Mouse (Mus musculus) ES-E14 (cell line): Measurements from ENCODE around the gene Itga1. TPM values are rescaled to one million over a fixed set of nuclear protein-coding genes. Genes with fewer than 3 reads are reported as not detected.

ENCODE experiments used
- DNase-seq: peaks from one replicate; pipeline ENCODE4 v3.0.0-alpha.2; 2013; ENCODE audit warnings: low read depth, low spot score
- H3K27ac ChIP-seq: 2 replicates; pipeline ENCODE4 v1.5.1; 2012; ENCODE audit warnings: low read depth, mild to moderate bottlenecking, low read length, moderate library complexity, mixed read lengths; ENCODE audit not compliant: poor library complexity, insufficient read depth, severe bottlenecking
- H3K36me3 ChIP-seq: 2 replicates; pipeline ENCODE4 v1.6.1; 2012; ENCODE audit warnings: mild to moderate bottlenecking, low read length, moderate library complexity, mixed read lengths; ENCODE audit not compliant: control insufficient read depth, poor library complexity, insufficient read depth, severe bottlenecking
- H3K4me1 ChIP-seq, 2 experiments: fragments of 150-350 bp in 1 of 2; sonication (generic) in 1 of 2; 2 replicates each; pipeline ENCODE4 v1.6.1; 2012; ENCODE audit warnings: low read length in 2 of 2, mild to moderate bottlenecking in 1 of 2, mixed read lengths in 1 of 2; ENCODE audit not compliant: control insufficient read depth in 2 of 2, insufficient read depth in 2 of 2, poor library complexity in 1 of 2
- H3K4me3 ChIP-seq, 2 experiments: fragments of 150-350 bp in 1 of 2; sonication (generic) in 1 of 2; 2 replicates each; pipeline ENCODE4 v1.5.1; 2012; ENCODE audit warnings: low read length in 2 of 2, low read depth in 1 of 2, mild to moderate bottlenecking in 1 of 2, mixed read lengths in 1 of 2; ENCODE audit not compliant: insufficient read depth in 1 of 2, poor library complexity in 1 of 2, severe bottlenecking in 1 of 2
- H3K9ac ChIP-seq: 2 replicates; pipeline ENCODE4 v1.6.1; 2012; ENCODE audit warnings: low read depth, mild to moderate bottlenecking, low read length, mixed read lengths; ENCODE audit not compliant: poor library complexity, insufficient read depth, severe bottlenecking
- H3K9me3 ChIP-seq: fragments of 150-350 bp; sonication (generic); 2 replicates; pipeline ENCODE4 v1.6.1; 2012; ENCODE audit warnings: low read depth, mild to moderate bottlenecking, low read length; ENCODE audit not compliant: control insufficient read depth, insufficient read depth
- CHD2 ChIP-seq: IDR thresholded peaks from 2 replicates; pipeline ENCODE4 v1.6.1; 2014; ENCODE audit warnings: mild to moderate bottlenecking, low read depth, low read length, inconsistent platforms
- HCFC1 ChIP-seq: IDR thresholded peaks from 2 replicates; pipeline ENCODE4 v1.6.1; 2012; ENCODE audit warnings: low read length, inconsistent platforms, borderline replicate concordance; ENCODE audit not compliant: insufficient read depth
- MAFK ChIP-seq: IDR thresholded peaks from 2 replicates; pipeline ENCODE4 v1.6.1; 2014; ENCODE audit warnings: mild to moderate bottlenecking, low read depth, low read length, inconsistent platforms; ENCODE audit not compliant: insufficient read depth
- ZC3H11A ChIP-seq: IDR thresholded peaks from 2 replicates; pipeline ENCODE4 v1.6.1; 2012; ENCODE audit warnings: low read depth, mild to moderate bottlenecking, inconsistent platforms, low read length, borderline replicate concordance
- ZNF384 ChIP-seq: IDR thresholded peaks from 2 replicates; pipeline ENCODE4 v1.6.1; 2012; ENCODE audit warnings: low read depth, low read length, inconsistent platforms
- in situ Hi-C, 2 experiments: fragments of 600-800 bp; cut with MboI; formaldehyde crosslinking; loops; one replicate each; pipeline ENCODE4 v1.15.1; 2025; ENCODE audit warnings: low sequenced_read_pairs in 2 of 2, inconsistent platforms in 1 of 2; ENCODE audit not compliant: unreplicated experiment in 2 of 2
- total RNA-seq: library from RNA; depleted of rRNA; stranded (reverse); fragments of 300-350 nt; gene quantifications from 2 replicates; pipeline ENCODE4 v1.2.3, GENCODE M21; 2012

Itga1 gene
- total RNA-seq, 1 experiment: 2.0 TPM

GRCm38 (mm10) chr13:115054783-115055182 is 47.0 kb downstream of the Itga1 start:
- Histone ChIP-seq H3K9me3 (no peaks in the 10 kb centered on the region), H3K9ac (no peak overlapping the region), H3K27ac (no peak overlapping the region), H3K36me3 (no peaks in the 10 kb centered on the region), H3K4me1 (no peaks in the 10 kb centered on the region), H3K4me3 (no peak overlapping the region)
- no peak for DNase-seq
- in situ Hi-C loops: no loop called here
- TF ChIP-seq ZNF384: no peak
- no peak for TF ChIP-seq HCFC1
- no peak for TF ChIP-seq MAFK
- no peak for TF ChIP-seq ZC3H11A
- TF ChIP-seq CHD2: no peak

GRCm38 (mm10) chr13:115052568-115052967 is 49.2 kb downstream of the Itga1 start:
- no peak for DNase-seq
- TF ChIP-seq ZC3H11A (no peak), HCFC1 (no peak), CHD2 (no peak), MAFK (no peak), ZNF384 (no peak)
- H3K4me1 ChIP-seq: no peaks in the 10 kb centered on the region
- H3K9me3 ChIP-seq: no peaks in the 10 kb centered on the region
- no peak overlapping the region for H3K4me3 ChIP-seq
- in situ Hi-C loops: no loop called here
- H3K27ac ChIP-seq: no peak overlapping the region
- no peaks in the 10 kb centered on the region for H3K36me3 ChIP-seq
- H3K9ac ChIP-seq: no peak overlapping the region

GRCm38 (mm10) chr13:115050660-115051559 is 50.9 kb downstream of the Itga1 start:
- no peak for TF ChIP-seq ZNF384
- no peak for TF ChIP-seq HCFC1
- TF ChIP-seq ZC3H11A: no peak
- no peak for TF ChIP-seq CHD2
- TF ChIP-seq MAFK: no peak
- Histone ChIP-seq H3K4me1 (no peaks in the 10 kb centered on the region), H3K27ac (no peak overlapping the region), H3K4me3 (no peak overlapping the region), H3K36me3 (no peaks in the 10 kb centered on the region), H3K9ac (no peak overlapping the region), H3K9me3 (no peaks in the 10 kb centered on the region)
- in situ Hi-C loops: no loop called here
- no peak for DNase-seq

- in situ Hi-C loops: no loop called here
- H3K4me3 ChIP-seq: no peak overlapping the region
- H3K4me1 ChIP-seq: no peaks in the 10 kb centered on the region
- DNase-seq: no peak
- no peaks in the 10 kb centered on the region for H3K36me3 ChIP-seq
- TF ChIP-seq ZNF384: no peak
- no peak overlapping the region for H3K9ac ChIP-seq
- no peak overlapping the region for H3K27ac ChIP-seq
- H3K9me3 ChIP-seq: no peaks in the 10 kb centered on the region
Measured at GRCm38 (mm10) chr13:115042652-115043051, 59.1 kb downstream of the Itga1 start.

GRCm38 (mm10) chr13:115037304-115037703 is 64.5 kb downstream of the Itga1 start:
- H3K4me3 ChIP-seq: no peak overlapping the region
- TF ChIP-seq HCFC1: no peak
- TF ChIP-seq MAFK: no peak
- no peak for TF ChIP-seq ZNF384
- TF ChIP-seq ZC3H11A: no peak
- TF ChIP-seq CHD2: no peak
- H3K27ac ChIP-seq: no peak overlapping the region
- H3K9ac ChIP-seq: no peak overlapping the region
- H3K9me3 ChIP-seq: no peaks in the 10 kb centered on the region
- no peak for DNase-seq
- in situ Hi-C loops: no loop called here
- H3K36me3 ChIP-seq: no peaks in the 10 kb centered on the region
- no peaks in the 10 kb centered on the region for H3K4me1 ChIP-seq
